Mouse (Mus musculus): Measurements from ENCODE around the gene Fndc3b. TPM values are rescaled to one million over a fixed set of nuclear protein-coding genes. Genes with fewer than 3 reads are reported as not detected.

The Fndc3b gene
- polyA plus RNA-seq, 1 experiment from 2014 or later, result 12.3 TPM

GRCm38 (mm10) chr3:27553781-27554180 lies 157.3 kb downstream of the Fndc3b start:
- Histone ChIP-seq H3K4me3 (ENCODE audit: low read depth, low read length) (no peak overlapping the region), H3K4me2 (no peak overlapping the region), H3K9me3 (ENCODE audit: control insufficient read depth, low read length) (no peaks in the 10 kb centered on the region), H3K27ac (ENCODE audit: low read depth, low read length) (no peak overlapping the region), H3K9ac (ENCODE audit: low read depth, low read length) (no peak overlapping the region), H3K36me3 (ENCODE audit: control insufficient read depth, insufficient read depth, low read length) (peaks cover 2% of the 10 kb centered on the region; the same call in 1 of the 2 replicates), H3K27me3 (replicated peaks; ENCODE audit: control insufficient read depth, insufficient read depth, low read length) (no peaks in the 10 kb centered on the region), H3K4me1 (replicated peaks; ENCODE audit: control insufficient read depth, insufficient read depth, low read length) (no peaks in the 10 kb centered on the region)
- 85% methylated on average over 3 of the region's 3 CpGs for WGBS
- ATAC-seq (replicated peaks; ENCODE audit: low FRiP score), result no peak
- DNase-seq (ENCODE audit: low spot score), result no peak

- ATAC-seq (replicated peaks; ENCODE audit: low FRiP score) (no peak), DNase-seq (ENCODE audit: low spot score) (no peak)
- 84% methylated on average over 3 of the region's 3 CpGs for WGBS
- Histone ChIP-seq H3K27me3 (replicated peaks; ENCODE audit: control insufficient read depth, insufficient read depth, low read length) (no peaks in the 10 kb centered on the region), H3K4me3 (ENCODE audit: low read depth, low read length) (no peak overlapping the region), H3K9me3 (ENCODE audit: control insufficient read depth, low read length) (no peaks in the 10 kb centered on the region), H3K4me1 (replicated peaks; ENCODE audit: control insufficient read depth, insufficient read depth, low read length) (no peaks in the 10 kb centered on the region), H3K4me2 (no peak overlapping the region), H3K9ac (ENCODE audit: low read depth, low read length) (no peak overlapping the region), H3K27ac (ENCODE audit: low read depth, low read length) (no peak overlapping the region), H3K36me3 (ENCODE audit: control insufficient read depth, insufficient read depth, low read length) (no peaks in the 10 kb centered on the region; the same call in 1 of the 2 replicates)
These were observed 160.1 kb downstream of the Fndc3b start for GRCm38 (mm10) chr3:27551005-27551404.

GRCm38 (mm10) chr3:27550409-27550808 lies 160.7 kb downstream of the Fndc3b start:
- H3K36me3 ChIP-seq (ENCODE audit: control insufficient read depth, insufficient read depth, low read length), result no peaks in the 10 kb centered on the region; the same call in 1 of the 2 replicates
- no peak overlapping the region for H3K4me3 ChIP-seq (ENCODE audit: low read depth, low read length)
- no peak for ATAC-seq (replicated peaks; ENCODE audit: low FRiP score)
- H3K9ac ChIP-seq (ENCODE audit: low read depth, low read length), result no peak overlapping the region
- 89% methylated on average over 1 of the region's 1 CpGs for WGBS
- H3K4me1 ChIP-seq (replicated peaks; ENCODE audit: control insufficient read depth, insufficient read depth, low read length), result no peaks in the 10 kb centered on the region
- H3K9me3 ChIP-seq (ENCODE audit: control insufficient read depth, low read length), result no peaks in the 10 kb centered on the region
- H3K27ac ChIP-seq (ENCODE audit: low read depth, low read length), result no peak overlapping the region
- no peak overlapping the region for H3K4me2 ChIP-seq
- no peaks in the 10 kb centered on the region for H3K27me3 ChIP-seq (replicated peaks; ENCODE audit: control insufficient read depth, insufficient read depth, low read length)
- DNase-seq (ENCODE audit: low spot score), result no peak

GRCm38 (mm10) chr3:27545651-27546050 lies 165.5 kb downstream of the Fndc3b start:
- H3K27ac ChIP-seq (ENCODE audit: low read depth, low read length), result no peak overlapping the region
- H3K4me1 ChIP-seq (replicated peaks; ENCODE audit: control insufficient read depth, insufficient read depth, low read length), result no peaks in the 10 kb centered on the region
- ATAC-seq (replicated peaks; ENCODE audit: low FRiP score) (no peak), DNase-seq (ENCODE audit: low spot score) (no peak)
- H3K4me3 ChIP-seq (ENCODE audit: low read depth, low read length), result no peak overlapping the region
- H3K36me3 ChIP-seq (ENCODE audit: control insufficient read depth, insufficient read depth, low read length), result no peaks in the 10 kb centered on the region; the same call in 1 of the 2 replicates
- H3K4me2 ChIP-seq, result no peak overlapping the region
- H3K27me3 ChIP-seq (replicated peaks; ENCODE audit: control insufficient read depth, insufficient read depth, low read length), result no peaks in the 10 kb centered on the region
- H3K9me3 ChIP-seq (ENCODE audit: control insufficient read depth, low read length), result no peaks in the 10 kb centered on the region
- H3K9ac ChIP-seq (ENCODE audit: low read depth, low read length), result no peak overlapping the region
- WGBS, result 91% methylated on average over 3 of the region's 3 CpGs

- Histone ChIP-seq H3K4me2 (no peak overlapping the region), H3K9ac (ENCODE audit: low read depth, low read length) (no peak overlapping the region), H3K4me3 (ENCODE audit: low read depth, low read length) (no peak overlapping the region), H3K9me3 (ENCODE audit: control insufficient read depth, low read length) (no peaks in the 10 kb centered on the region), H3K27me3 (replicated peaks; ENCODE audit: control insufficient read depth, insufficient read depth, low read length) (no peaks in the 10 kb centered on the region), H3K4me1 (replicated peaks; ENCODE audit: control insufficient read depth, insufficient read depth, low read length) (no peaks in the 10 kb centered on the region), H3K36me3 (ENCODE audit: control insufficient read depth, insufficient read depth, low read length) (no peaks in the 10 kb centered on the region), H3K27ac (ENCODE audit: low read depth, low read length) (no peak overlapping the region)
- 92% methylated on average over 11 of the region's 11 CpGs for WGBS
- DNase-seq (ENCODE audit: low spot score), result no peak
- no peak for ATAC-seq (replicated peaks; ENCODE audit: low FRiP score)
These were observed 167.0 kb downstream of the Fndc3b start for GRCm38 (mm10) chr3:27544061-27544460.

- Histone ChIP-seq H3K36me3 (ENCODE audit: control insufficient read depth, insufficient read depth, low read length) (peaks cover 2% of the 10 kb centered on the region; the same call in 1 of the 2 replicates), H3K27ac (ENCODE audit: low read depth, low read length) (no peak overlapping the region), H3K9me3 (ENCODE audit: control insufficient read depth, low read length) (no peaks in the 10 kb centered on the region), H3K27me3 (replicated peaks; ENCODE audit: control insufficient read depth, insufficient read depth, low read length) (no peaks in the 10 kb centered on the region), H3K4me1 (replicated peaks; ENCODE audit: control insufficient read depth, insufficient read depth, low read length) (no peaks in the 10 kb centered on the region), H3K9ac (ENCODE audit: low read depth, low read length) (no peak overlapping the region), H3K4me2 (no peak overlapping the region), H3K4me3 (ENCODE audit: low read depth, low read length) (no peak overlapping the region)
- ATAC-seq (replicated peaks; ENCODE audit: low FRiP score) (no peak), DNase-seq (ENCODE audit: low spot score) (no peak)
- WGBS, result 92% methylated on average over 12 of the region's 12 CpGs
These were observed 169.3 kb downstream of the Fndc3b start for GRCm38 (mm10) chr3:27541841-27542240.

- WGBS, result 81% methylated on average over 3 of the region's 3 CpGs
- Histone ChIP-seq H3K4me1 (replicated peaks; ENCODE audit: control insufficient read depth, insufficient read depth, low read length) (no peaks in the 10 kb centered on the region), H3K9me3 (ENCODE audit: control insufficient read depth, low read length) (no peaks in the 10 kb centered on the region), H3K4me3 (ENCODE audit: low read depth, low read length) (no peak overlapping the region), H3K36me3 (ENCODE audit: control insufficient read depth, insufficient read depth, low read length) (peaks cover 2% of the 10 kb centered on the region; the same call in 1 of the 2 replicates), H3K27me3 (replicated peaks; ENCODE audit: control insufficient read depth, insufficient read depth, low read length) (no peaks in the 10 kb centered on the region), H3K9ac (ENCODE audit: low read depth, low read length) (no peak overlapping the region), H3K27ac (ENCODE audit: low read depth, low read length) (no peak overlapping the region), H3K4me2 (no peak overlapping the region)
- DNase-seq (ENCODE audit: low spot score), result no peak
- ATAC-seq (replicated peaks; ENCODE audit: low FRiP score), result no peak
These were observed 169.9 kb downstream of the Fndc3b start for GRCm38 (mm10) chr3:27541181-27541580.

- no peak overlapping the region for H3K27ac ChIP-seq (ENCODE audit: low read depth, low read length)
- no peaks in the 10 kb centered on the region for H3K9me3 ChIP-seq (ENCODE audit: control insufficient read depth, low read length)
- WGBS, result 72% methylated on average over 3 of the region's 3 CpGs
- ATAC-seq (replicated peaks; ENCODE audit: low FRiP score) (no peak), DNase-seq (ENCODE audit: low spot score) (no peak)
- H3K4me3 ChIP-seq (ENCODE audit: low read depth, low read length), result no peak overlapping the region
- no peaks in the 10 kb centered on the region for H3K27me3 ChIP-seq (replicated peaks; ENCODE audit: control insufficient read depth, insufficient read depth, low read length)
- H3K36me3 ChIP-seq (ENCODE audit: control insufficient read depth, insufficient read depth, low read length), result peaks cover 2% of the 10 kb centered on the region; the same call in 1 of the 2 replicates
- no peaks in the 10 kb centered on the region for H3K4me1 ChIP-seq (replicated peaks; ENCODE audit: control insufficient read depth, insufficient read depth, low read length)
- no peak overlapping the region for H3K9ac ChIP-seq (ENCODE audit: low read depth, low read length)
- no peak overlapping the region for H3K4me2 ChIP-seq
These were observed 176.9 kb downstream of the Fndc3b start for GRCm38 (mm10) chr3:27534208-27534607.

GRCm38 (mm10) chr3:27533721-27534120 lies 177.4 kb downstream of the Fndc3b start:
- DNase-seq (ENCODE audit: low spot score) (no peak), ATAC-seq (replicated peaks; ENCODE audit: low FRiP score) (no peak)
- Histone ChIP-seq H3K36me3 (ENCODE audit: control insufficient read depth, insufficient read depth, low read length) (peaks cover 2% of the 10 kb centered on the region; the same call in 1 of the 2 replicates), H3K4me2 (no peak overlapping the region), H3K9me3 (ENCODE audit: control insufficient read depth, low read length) (no peaks in the 10 kb centered on the region), H3K4me1 (replicated peaks; ENCODE audit: control insufficient read depth, insufficient read depth, low read length) (no peaks in the 10 kb centered on the region), H3K9ac (ENCODE audit: low read depth, low read length) (no peak overlapping the region), H3K27me3 (replicated peaks; ENCODE audit: control insufficient read depth, insufficient read depth, low read length) (no peaks in the 10 kb centered on the region), H3K27ac (ENCODE audit: low read depth, low read length) (no peak overlapping the region), H3K4me3 (ENCODE audit: low read depth, low read length) (no peak overlapping the region)
- 85% methylated on average over 4 of the region's 4 CpGs for WGBS

Measured in liver, embryonic 11.5 days (tissue).